Mouse (Mus musculus) midbrain, embryonic 10.5 days (tissue): ENCODE results near the gene Dnajc16. TPM values are rescaled to one million over a fixed set of nuclear protein-coding genes. Genes with fewer than 3 reads are reported as not detected.

Experiments used
- DNase-seq: peaks from one replicate; pipeline ENCODE4 v3.0.0-alpha.2; 2017; ENCODE audit warnings: low spot score
- H3K27ac ChIP-seq: fragments of 300-500 bp; sonication (generic); replicated peaks from 2 replicates; pipeline ENCODE4 v1.5.1; 2016; ENCODE audit warnings: mild to moderate bottlenecking
- H3K27me3 ChIP-seq: fragments of 300-500 bp; sonication (generic); 2 replicates; pipeline ENCODE4 v1.6.1; 2016; ENCODE audit warnings: low read depth, mild to moderate bottlenecking; ENCODE audit not compliant: poor library complexity, severe bottlenecking
- H3K36me3 ChIP-seq: fragments of 300-500 bp; sonication (generic); 2 replicates; pipeline ENCODE4 v1.6.1; 2016; ENCODE audit warnings: mild to moderate bottlenecking, moderate library complexity
- H3K4me1 ChIP-seq: fragments of 300-500 bp; sonication (generic); 2 replicates; pipeline ENCODE4 v1.6.1; 2016
- H3K4me3 ChIP-seq: fragments of 300-500 bp; sonication (generic); 2 replicates; pipeline ENCODE4 v1.5.1; 2016; ENCODE audit warnings: mild to moderate bottlenecking, moderate library complexity
- H3K9me3 ChIP-seq: fragments of 300-500 bp; sonication (generic); replicated peaks from 2 replicates; pipeline ENCODE4 v1.6.1; 2016; ENCODE audit warnings: mild to moderate bottlenecking
- WGBS: fragments of 180-500 bp; shearing (Covaris S2); methylation state at CpG from one replicate; pipeline ENCODE4 v1.1.7; 2016; 5-methylcytosine and 5-hydroxymethylcytosine counted together
- polyA plus RNA-seq: library from polyadenylated mRNA; unstranded; fragments of >200 nt; fragmentation: Nextera tagmentation; extraction: Ambion mirVana; gene quantifications from 2 replicates; pipeline ENCODE4 v1.2.1, GENCODE M21; 2016

Gene Dnajc16
- polyA plus RNA-seq: 4.4 and 5.3 TPM in 2 replicates

DNA sequence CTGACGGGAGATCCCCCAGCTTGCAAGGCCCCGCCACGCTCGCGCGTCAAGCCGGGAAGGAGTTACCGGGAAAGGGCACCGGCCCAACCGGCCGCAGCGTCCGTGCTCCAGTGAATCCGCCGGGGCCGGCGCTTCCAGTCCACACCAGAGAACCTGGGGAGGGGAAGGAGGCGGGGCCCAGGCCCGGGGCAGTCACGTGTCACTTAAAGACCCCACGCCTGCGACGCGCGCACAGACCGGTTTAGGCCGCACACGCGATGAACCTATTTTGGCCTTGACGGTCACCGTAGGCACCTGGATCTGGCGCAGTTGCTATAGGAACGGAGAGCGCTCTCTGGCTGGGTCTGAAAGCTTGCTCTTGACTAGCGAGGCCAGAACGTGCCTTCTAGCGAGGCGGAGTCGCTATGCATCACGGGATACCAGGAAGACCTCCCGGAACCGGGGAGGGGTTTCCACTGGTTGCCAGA lies at the start of gene Dnajc16:
Dnajc16 (minus strand) TSS at position 408 of the 467 bp plus-strand sequence.
- Histone ChIP-seq H3K36me3 (peaks cover 26% of the 10 kb centered on the region), H3K27me3 (no peaks in the 10 kb centered on the region), H3K9me3 (no peaks in the 10 kb centered on the region), H3K4me3 (peak within 1 kb of the TSS; percentile 79), H3K4me1 (peaks cover 36% of the 10 kb centered on the region), H3K27ac (peak within 1 kb of the TSS; percentile 91)
- DNase-seq: peak; percentile 99
- 0% methylated on average over 42 of the region's 42 CpGs for WGBS

DNA sequence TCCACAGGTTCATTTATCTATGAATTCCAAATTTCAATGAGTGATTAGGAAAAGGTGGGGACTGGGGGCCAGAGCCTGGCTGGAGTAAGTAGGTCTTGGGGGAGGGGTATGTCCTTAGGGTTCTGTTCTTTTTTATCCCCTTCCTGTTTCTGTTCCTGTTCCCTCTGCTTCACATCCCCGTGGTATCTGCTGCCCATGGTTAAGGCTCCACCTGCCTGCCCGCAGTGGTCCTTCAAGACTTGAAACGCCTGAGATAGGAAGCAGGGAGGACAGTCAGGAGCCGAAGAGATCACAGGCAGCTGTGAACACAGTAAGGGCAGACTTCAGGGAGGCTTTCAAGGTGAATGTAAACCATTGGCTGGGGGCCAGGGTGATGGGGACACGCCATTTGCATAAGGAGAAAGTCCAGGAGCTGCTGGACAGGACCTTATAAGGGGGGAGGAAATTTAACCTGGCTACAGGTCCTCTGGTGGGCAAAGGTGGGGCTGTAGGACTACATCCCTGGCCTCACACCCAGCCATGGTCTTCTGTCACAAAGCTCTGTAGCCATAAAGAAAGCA lies 43.9 kb upstream of the Dnajc16 start:
- 78% methylated on average over 5 of the region's 5 CpGs for WGBS
- peaks cover 5% of the 10 kb centered on the region; the same call in 1 of the 2 replicates for H3K4me1 ChIP-seq
- no peak for DNase-seq

DNA sequence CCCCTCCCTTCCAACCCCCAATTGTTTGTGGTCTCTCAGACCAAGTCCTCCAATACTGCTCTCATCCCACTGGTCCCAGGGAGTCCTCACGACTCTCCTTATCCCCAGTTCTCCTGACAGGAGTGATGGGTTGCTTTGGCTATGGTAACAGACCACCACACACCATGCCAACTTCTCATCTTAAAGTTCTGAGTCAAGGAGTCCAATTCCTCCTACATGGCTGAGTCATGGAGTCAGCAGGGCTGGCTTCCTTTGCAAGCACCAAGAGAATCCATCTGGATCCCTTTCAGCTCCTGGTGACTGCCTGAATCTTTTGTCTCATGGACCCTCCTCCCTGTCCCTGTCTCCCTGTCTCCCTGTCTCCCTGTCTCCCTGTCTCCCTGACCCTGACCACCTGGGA lies 43.2 kb upstream of the Dnajc16 start:
- no peak for DNase-seq
- 74% methylated on average over 1 of the region's 1 CpGs for WGBS
- no peaks in the 10 kb centered on the region for H3K36me3 ChIP-seq
- H3K27ac ChIP-seq: no peak overlapping the region
- no peaks in the 10 kb centered on the region for H3K27me3 ChIP-seq
- H3K4me1 ChIP-seq: peaks cover 5% of the 10 kb centered on the region; the same call in 1 of the 2 replicates
- no peak overlapping the region for H3K4me3 ChIP-seq
- H3K9me3 ChIP-seq: no peaks in the 10 kb centered on the region

More for the DNA sequence above, 43.9 kb upstream of the Dnajc16 start:
- Histone ChIP-seq H3K4me3 (no peak overlapping the region), H3K9me3 (no peaks in the 10 kb centered on the region), H3K36me3 (no peaks in the 10 kb centered on the region), H3K27ac (no peak overlapping the region), H3K27me3 (no peaks in the 10 kb centered on the region)

DNA sequence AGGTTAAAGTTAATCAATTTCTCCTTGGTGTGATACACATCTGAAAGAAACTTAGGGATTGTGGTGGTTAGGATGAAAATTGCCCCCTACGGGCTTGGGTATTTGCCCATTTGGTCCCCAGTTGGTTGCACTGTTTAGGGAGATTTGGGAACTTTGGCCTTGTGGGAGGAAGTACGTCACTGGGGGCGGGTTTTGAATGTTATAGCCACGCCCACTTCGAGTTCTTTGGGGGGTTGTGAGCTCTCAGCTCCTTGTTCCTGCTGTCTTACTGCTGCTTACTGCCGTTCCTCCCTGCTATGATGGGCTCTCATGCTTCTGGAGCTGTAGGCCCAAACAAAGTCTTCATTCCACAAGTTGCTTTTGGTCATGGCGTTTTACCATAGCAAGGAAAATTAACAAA lies 40.6 kb upstream of the Dnajc16 start:
- no peaks in the 10 kb centered on the region for H3K9me3 ChIP-seq
- 81% methylated on average over 7 of the region's 7 CpGs for WGBS

DNA sequence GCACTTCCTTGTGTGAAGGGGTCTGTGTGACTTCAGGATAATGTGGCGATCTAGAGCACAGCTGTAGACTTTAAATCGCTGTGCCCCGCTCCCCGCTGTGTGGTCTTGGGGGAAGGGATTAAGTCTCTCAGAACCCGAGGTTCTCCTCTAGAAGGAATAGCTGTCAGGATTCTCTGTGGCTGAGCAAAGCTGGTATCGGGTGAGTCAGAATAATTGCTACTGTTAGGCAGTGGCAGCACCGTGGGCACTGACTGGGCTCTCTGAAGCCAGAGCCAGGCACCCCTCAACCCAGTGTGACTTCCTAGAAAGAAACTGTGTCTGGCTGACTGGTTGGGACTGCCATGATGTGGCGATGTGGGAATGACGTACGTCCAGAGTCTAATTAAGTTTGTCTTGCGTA lies 39.6 kb upstream of the Dnajc16 start:
- no peaks in the 10 kb centered on the region for H3K27me3 ChIP-seq
- no peaks in the 10 kb centered on the region for H3K9me3 ChIP-seq
- DNase-seq: no peak
- H3K27ac ChIP-seq: no peak overlapping the region
- peaks cover 5% of the 10 kb centered on the region; the same call in 1 of the 2 replicates for H3K4me1 ChIP-seq
- no peaks in the 10 kb centered on the region for H3K36me3 ChIP-seq
- 57% methylated on average over 11 of the region's 11 CpGs for WGBS
- H3K4me3 ChIP-seq: no peak overlapping the region

More for the DNA sequence above, 40.6 kb upstream of the Dnajc16 start:
- Histone ChIP-seq H3K4me1 (peaks cover 5% of the 10 kb centered on the region; the same call in 1 of the 2 replicates), H3K27ac (no peak overlapping the region), H3K4me3 (no peak overlapping the region), H3K27me3 (no peaks in the 10 kb centered on the region), H3K36me3 (no peaks in the 10 kb centered on the region)
- DNase-seq: no peak

DNA sequence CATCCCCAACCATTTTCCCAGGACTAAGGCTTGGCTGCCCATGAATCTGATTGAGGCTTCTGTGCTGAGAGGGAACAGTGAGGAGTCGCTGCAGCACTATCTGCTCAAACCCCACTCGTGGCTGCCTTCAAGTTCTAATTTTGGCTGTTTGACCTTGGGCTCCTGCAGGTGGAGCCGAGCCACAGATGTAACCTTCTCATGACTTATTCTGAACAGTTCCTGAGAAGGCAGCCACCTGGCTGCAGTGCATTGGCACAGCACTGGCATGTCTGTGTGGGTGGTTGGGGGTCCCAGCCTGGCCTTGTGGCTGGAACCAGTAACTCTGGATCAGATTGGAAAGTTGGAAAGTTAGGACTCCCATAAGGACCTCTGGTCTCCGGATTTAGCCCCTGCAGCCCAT lies 37.4 kb upstream of the Dnajc16 start:
- Histone ChIP-seq H3K4me1 (peaks cover 5% of the 10 kb centered on the region; the same call in 1 of the 2 replicates), H3K36me3 (no peaks in the 10 kb centered on the region), H3K4me3 (no peak overlapping the region), H3K27me3 (no peaks in the 10 kb centered on the region), H3K27ac (no peak overlapping the region), H3K9me3 (no peaks in the 10 kb centered on the region)
- no peak for DNase-seq
- WGBS: 82% methylated on average over 4 of the region's 4 CpGs

DNA sequence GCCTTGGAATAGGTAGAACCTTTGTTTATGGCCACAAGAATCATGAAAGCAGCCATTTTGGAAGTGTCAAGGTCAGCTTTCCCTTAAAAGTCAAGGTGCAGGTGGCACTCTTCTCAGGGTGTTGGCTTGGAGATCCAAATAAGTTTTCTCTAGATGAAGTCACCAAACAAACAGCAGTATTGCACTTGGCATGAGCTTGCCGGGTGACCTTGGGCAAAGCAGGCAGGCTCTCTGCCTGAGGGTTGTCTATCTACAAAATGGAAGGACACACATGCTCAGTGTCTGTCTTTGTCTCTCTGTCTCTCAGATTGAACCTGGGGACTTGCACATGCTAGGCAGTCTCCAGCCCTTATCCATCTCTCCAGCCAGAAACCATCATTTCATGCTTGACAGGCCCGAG lies 36.7 kb upstream of the Dnajc16 start:
- no peaks in the 10 kb centered on the region for H3K9me3 ChIP-seq
- no peak overlapping the region for H3K4me3 ChIP-seq
- WGBS: 88% methylated on average over 2 of the region's 2 CpGs
- no peaks in the 10 kb centered on the region for H3K36me3 ChIP-seq
- H3K4me1 ChIP-seq: peaks cover 5% of the 10 kb centered on the region; the same call in 1 of the 2 replicates
- no peaks in the 10 kb centered on the region for H3K27me3 ChIP-seq
- DNase-seq: no peak
- H3K27ac ChIP-seq: no peak overlapping the region

DNA sequence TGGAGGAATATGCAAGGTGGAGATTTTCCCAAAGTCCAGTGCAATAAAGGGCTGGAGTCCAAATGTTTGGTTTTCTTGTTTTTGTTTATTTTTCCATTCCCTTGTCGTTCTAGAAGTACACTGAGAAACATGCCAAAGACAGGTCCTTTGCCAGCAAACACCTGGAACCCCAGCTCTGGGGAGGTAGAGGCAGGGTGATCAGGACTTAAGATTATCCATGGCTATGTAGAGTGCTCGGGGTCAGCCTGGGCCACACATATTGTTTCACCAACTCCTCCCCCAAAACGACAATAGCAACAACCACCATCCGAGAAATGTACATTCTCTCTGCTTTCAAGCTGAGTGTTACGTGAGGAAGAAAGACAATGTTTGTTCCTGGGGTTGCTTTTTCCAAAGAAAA lies 35.3 kb upstream of the Dnajc16 start, which contains the start of gene Cela2a:
Cela2a (minus strand) TSS at position 101 of the 400 bp plus-strand sequence.
- no peaks in the 10 kb centered on the region for H3K27me3 ChIP-seq
- 69% methylated on average over 5 of the region's 5 CpGs for WGBS
- no peak within 1 kb of the TSS for H3K4me3 ChIP-seq
- H3K4me1 ChIP-seq: peaks cover 5% of the 10 kb centered on the region; the same call in 1 of the 2 replicates
- no peak within 1 kb of the TSS for H3K27ac ChIP-seq
- H3K9me3 ChIP-seq: no peaks in the 10 kb centered on the region
- DNase-seq: no peak
- H3K36me3 ChIP-seq: no peaks in the 10 kb centered on the region

DNA sequence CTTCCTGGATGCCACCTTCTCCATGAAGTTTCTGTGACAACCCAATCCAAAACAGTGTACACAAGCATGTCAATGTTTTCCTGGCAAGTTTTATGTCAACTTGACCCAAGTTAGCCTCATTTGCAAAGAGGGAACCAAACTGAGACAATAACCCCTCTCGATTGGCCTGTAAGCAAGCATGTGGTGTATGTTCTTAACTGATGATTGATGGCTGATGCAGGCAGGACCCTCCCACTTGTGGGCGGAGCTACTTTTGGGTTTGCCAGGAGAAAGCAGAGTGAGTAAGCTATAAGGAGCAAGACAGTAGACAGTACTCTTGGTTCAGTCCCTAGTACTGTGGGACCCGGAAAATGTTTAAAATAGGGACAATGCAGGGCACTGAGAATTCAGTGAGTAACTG lies 32.2 kb upstream of the Dnajc16 start:
- no peaks in the 10 kb centered on the region for H3K36me3 ChIP-seq
- no peaks in the 10 kb centered on the region; the same call in 1 of the 2 replicates for H3K4me1 ChIP-seq
- H3K27ac ChIP-seq: no peak overlapping the region
- DNase-seq: no peak
- no peak overlapping the region for H3K4me3 ChIP-seq
- no peaks in the 10 kb centered on the region for H3K27me3 ChIP-seq
- H3K9me3 ChIP-seq: no peaks in the 10 kb centered on the region
- 68% methylated on average over 3 of the region's 3 CpGs for WGBS

DNA sequence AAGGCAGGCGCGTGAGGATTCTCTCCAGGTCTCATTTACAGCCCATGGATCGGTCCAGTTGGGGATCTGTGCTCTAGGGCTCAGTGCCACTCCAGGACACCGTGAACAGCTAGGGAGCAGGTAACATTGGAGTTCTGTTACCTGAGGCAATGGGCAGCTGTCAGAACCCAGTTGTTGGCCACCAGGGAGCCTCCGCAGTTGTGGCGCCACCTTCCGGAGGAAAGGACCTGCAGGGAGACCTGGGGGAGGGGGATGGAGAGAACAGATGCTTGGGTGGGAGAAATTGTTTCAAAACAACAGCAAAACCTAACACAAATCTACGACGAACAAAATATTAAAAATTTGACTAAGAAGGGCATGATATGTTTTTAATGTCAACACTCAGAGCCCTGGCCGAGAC lies 31.4 kb upstream of the Dnajc16 start:
- Histone ChIP-seq H3K4me3 (no peak overlapping the region), H3K9me3 (no peaks in the 10 kb centered on the region), H3K36me3 (no peaks in the 10 kb centered on the region), H3K27me3 (no peaks in the 10 kb centered on the region), H3K4me1 (peaks cover 8% of the 10 kb centered on the region), H3K27ac (no peak overlapping the region)
- DNase-seq: no peak
- 79% methylated on average over 10 of the region's 10 CpGs for WGBS

DNA sequence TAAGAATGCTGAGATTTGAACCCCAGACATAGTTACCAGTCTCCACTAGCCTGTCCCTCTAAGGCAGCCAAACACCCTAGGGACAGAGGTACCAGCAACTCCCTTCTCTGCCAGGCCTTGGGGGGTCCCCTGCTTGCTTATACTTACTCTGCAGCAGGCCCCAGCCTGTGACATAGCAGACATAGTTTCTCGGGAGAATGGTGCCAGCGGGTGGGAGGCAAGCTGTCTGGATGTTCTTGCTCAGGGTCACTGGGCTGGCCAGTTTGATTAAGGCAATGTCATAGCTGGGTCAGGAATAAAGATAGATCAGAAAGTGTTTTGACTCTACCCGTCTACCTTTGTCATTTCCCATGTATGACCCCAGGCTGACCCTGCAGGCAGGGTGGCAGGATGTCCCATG lies 30.4 kb upstream of the Dnajc16 start:
- DNase-seq: no peak
- H3K4me3 ChIP-seq: no peak overlapping the region
- H3K36me3 ChIP-seq: no peaks in the 10 kb centered on the region
- H3K4me1 ChIP-seq: peaks cover 13% of the 10 kb centered on the region
- 82% methylated on average over 3 of the region's 3 CpGs for WGBS
- H3K27me3 ChIP-seq: no peaks in the 10 kb centered on the region
- H3K27ac ChIP-seq: no peak overlapping the region
- H3K9me3 ChIP-seq: no peaks in the 10 kb centered on the region

DNA sequence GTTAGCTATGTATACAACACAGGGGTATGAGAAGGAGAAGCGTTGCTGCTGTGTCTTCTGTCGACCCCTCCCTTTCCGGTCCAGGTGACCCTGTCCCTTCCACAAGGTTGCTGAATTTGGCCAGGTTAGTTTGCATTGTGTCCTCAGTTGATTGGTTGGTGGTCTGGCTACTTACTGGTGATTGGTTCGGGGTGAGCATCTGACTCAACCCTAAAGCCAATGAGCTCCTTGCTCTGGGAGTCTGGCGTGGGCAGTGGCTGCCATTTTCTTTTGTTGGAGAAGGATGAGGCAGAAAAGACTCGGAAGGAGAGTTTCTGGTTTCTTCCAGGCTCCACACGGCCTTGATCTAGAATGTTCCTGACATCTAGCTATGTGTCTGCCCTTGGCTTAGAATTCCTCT lies 28.6 kb upstream of the Dnajc16 start:
- H3K4me1 ChIP-seq: peaks cover 16% of the 10 kb centered on the region
- no peak overlapping the region for H3K4me3 ChIP-seq
- 94% methylated on average over 7 of the region's 7 CpGs for WGBS

DNA sequence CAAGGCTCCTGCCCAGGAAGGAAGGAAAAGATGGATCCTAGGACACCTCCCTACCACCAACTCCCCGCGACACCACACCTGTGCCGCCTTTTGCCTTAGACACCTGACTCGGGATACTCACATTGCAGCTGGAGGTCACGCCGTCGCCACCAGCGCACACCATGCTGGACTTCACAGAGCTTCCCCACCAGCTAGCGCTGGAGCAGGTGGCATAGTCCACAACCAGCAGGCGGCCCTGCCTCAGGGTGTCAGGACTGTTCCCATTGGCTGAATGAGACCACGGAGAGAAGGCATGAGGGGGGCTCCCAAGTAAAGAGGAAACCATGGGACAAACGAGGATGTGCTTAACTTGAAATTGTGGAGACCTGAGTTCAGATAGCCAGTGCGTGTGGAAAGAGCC lies 28.1 kb upstream of the Dnajc16 start:
- DNase-seq: no peak
- WGBS: 91% methylated on average over 13 of the region's 13 CpGs

More for the DNA sequence above, 28.6 kb upstream of the Dnajc16 start:
- no peak for DNase-seq
- Histone ChIP-seq H3K27me3 (no peaks in the 10 kb centered on the region), H3K36me3 (peaks cover 17% of the 10 kb centered on the region), H3K9me3 (no peaks in the 10 kb centered on the region), H3K27ac (no peak overlapping the region)

More for the DNA sequence above, 28.1 kb upstream of the Dnajc16 start:
- peaks cover 21% of the 10 kb centered on the region for H3K36me3 ChIP-seq
- no peaks in the 10 kb centered on the region for H3K9me3 ChIP-seq
- peaks cover 16% of the 10 kb centered on the region for H3K4me1 ChIP-seq
- H3K4me3 ChIP-seq: no peak overlapping the region
- no peak overlapping the region for H3K27ac ChIP-seq
- no peaks in the 10 kb centered on the region for H3K27me3 ChIP-seq
